Mouse (Mus musculus) thymus, adult 18-20 months (tissue): ENCODE results near the gene Sos2.
A peak's percentile ranks its signal among the peaks of the same experiment; 100 is the strongest.
"Not testable (repeated sequence)": the region's sequence is repeated elsewhere in the genome, so short reads cannot be mapped to it uniquely, and the experiment has no call there.

Source experiments
- DNase-seq, 2 experiments: peaks; one replicate each; pipeline ENCODE4 v3.0.0; 2022; ENCODE audit warnings: mixed read lengths in 2 of 2

The Sos2 gene

DNA sequence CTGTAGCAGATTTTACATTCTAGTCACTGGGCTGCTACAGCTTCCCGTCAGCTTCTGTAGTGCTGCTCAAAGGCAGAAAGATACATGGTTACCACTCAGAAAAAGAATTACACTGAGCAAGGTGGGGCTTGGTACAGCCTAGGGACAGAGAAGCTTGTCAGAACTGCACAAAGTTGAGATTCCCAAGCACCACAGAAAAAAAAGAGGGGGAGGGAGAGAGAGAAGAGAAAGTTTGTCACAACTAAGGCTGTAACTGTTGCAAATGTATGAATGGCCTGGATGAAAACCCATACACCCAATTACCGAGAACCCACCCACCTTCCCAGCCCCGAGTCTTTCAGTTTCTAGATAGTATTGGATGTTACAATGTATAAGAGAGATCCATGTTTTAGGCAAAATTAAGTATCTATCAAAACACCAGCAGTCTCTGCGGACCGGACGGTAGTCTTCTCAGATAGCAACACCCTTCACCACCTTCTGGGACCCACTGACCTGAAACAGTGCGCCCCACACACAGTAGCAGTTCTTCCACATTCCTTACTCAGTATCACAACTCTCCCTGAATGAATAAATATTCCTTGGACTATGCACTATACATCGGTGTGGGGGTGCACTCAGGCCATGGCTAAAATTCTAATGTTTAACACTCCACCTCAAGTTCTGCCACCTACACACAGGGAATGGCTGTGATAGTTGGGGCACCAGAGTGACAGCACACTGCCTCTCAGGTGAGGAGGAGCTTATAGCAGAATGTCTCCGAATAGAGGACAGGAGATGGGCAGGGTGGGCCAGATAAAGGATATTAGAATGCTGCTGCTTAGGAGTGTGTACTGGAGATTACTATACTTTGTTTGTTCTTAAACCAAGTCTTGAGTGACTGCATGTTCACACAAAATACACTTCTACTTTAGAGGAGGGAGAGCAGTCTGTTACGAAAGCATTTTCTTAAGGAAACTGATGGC is 6.8 kb downstream of the Sos2 start:
- DNase-seq: no peak

DNA sequence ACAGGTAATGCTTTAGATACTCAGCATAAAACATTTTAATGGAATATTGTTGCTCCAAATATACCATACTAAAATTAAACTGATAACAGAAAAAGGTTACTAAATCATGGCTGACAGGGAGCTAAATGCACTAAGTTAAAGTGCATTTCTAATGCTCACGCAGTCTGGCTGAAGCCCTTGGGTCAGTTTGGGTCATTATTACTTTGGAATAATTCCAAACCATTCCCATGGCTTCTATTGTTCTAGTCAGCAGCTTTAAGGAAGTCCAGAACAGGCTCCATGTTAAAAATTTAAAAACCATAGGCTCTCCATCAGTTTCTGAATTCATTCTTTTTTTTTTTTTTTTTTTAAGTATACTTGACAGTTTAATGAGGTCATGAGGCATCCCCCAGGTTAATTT is 7.5 kb downstream of the Sos2 start:
- DNase-seq: no peak

DNA sequence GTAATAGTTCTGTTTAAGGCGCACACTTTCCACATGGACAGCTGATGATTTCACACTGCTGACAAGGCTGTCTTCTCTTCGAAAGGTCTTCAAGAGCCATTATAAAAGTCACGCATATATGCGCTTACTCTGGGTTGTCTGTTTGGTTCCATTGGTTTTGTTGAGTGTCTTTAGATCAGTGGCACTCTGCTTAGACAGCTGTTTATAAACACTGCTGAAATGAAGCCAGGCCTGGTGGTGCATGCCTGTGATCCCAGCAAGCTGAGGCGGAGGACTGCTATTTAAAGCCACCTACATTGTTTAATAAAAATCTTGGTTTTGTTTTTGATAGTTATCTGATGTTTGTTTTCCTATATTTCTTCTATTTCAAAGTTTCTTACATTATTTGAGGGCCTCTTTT is 14.9 kb downstream of the Sos2 start:
- no peak for DNase-seq

DNA sequence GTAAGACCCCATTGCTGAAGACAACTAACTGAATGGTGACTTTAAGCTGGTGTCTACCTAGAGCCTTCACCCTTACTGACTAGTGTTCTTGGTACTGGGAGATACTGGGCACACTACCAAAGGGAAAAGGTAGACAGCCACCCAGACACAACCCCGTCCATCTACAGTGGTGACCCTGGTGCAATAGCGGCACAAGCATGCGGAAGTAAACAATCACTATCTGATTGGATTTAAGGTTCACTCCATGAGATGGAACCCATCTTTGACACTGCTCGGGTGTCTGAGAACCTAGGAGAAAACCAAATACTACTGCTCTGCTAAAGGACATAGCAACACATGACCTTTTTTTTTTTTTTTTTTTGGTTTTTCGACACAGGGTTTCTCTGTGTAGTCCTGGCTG is 20.0 kb downstream of the Sos2 start:
- DNase-seq: no peak

DNA sequence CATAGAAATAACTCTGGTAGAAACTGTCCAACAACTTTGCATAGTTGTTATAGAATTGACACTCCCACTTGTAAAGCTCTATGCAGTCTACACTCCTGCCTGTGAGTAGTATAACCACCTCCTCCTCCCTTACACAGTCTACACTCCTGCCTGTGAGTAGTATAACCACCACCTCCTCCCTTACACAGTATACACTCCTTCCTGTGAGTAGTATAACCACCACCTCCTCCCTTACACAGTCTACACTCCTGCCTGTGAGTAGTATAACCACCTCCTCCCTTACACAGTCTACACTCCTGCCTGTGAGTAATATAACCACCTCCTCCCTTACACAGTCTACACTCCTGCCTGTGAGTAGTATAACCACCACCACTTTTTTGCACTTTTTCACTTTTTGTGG is 27.7 kb downstream of the Sos2 start:
- not testable (repeated sequence) for DNase-seq

DNA sequence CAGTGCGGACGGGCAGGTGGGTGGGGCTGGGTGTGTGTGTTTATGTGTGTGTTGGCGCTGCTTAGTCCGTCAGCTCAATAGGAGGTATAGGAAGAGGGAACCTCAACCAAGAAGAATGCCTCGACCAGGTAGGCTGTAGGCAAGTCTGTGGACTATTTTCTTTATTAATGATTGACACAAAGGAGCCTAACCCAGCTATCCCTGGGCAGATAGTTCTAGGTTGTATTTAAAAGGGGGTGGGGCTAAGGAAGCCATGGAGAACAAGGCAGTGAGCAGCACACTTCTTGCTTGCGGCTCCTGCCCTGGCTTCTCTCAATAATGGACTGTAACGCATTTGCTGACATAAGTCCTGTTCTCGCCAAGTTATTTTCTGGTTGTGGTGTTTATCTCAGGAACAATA is 32.1 kb downstream of the Sos2 start:
- no peak for DNase-seq

DNA sequence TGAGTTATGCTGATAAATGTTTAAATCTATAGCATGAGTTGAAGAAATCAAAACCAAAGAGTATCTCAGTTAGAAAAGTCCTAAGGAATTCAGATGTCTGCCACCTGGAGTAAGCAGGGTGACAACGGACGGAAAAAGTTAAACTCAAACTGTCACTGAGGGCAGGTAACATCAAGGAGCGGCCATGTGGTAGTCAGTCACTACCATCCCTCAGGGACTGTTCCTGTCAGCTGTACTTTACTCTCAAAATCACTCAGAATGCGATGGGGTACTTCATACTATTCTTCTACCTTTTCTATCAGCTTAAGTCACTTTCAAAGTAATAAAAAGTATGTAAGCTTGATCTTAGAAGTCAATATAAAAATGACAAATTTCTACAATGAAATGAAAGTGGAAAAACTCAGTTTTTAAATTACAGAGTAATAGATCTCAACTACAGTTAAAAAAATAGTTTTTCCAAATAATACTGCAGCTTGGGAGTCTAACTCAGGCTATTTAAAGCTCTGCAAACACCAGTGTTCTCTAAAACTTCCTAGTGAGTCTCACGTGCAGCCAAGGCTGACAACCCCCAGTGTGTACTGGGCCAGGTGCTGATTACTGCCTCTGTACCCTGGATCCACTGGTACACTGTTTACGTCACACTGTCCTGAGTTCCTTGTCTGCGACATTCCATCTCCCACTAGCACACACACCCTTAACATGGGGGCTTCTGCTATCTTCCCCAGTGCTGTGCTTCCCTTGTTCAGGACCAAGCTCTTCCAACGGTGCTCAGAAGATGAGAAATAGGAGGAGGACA is 35.6 kb downstream of the Sos2 start:
- DNase-seq: no peak

DNA sequence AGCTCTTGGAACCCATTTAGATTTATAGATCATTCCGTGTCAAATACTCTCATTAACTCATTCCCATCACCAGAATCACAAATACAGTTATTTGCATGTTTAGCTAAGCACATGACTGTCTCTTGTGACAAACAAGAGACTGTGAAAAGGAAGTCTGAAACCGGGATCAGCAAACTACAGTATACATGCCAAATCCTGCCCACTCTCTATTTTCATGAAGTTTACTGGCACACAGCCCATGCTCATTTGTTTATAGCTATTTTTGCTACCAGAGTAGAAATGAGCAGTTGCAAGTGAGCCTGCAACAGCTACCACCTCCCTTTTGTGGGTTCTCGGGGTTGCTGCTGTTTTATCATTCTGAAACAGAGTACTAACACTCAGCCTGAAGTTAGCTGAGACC is 36.8 kb downstream of the Sos2 start:
- no peak for DNase-seq

DNA sequence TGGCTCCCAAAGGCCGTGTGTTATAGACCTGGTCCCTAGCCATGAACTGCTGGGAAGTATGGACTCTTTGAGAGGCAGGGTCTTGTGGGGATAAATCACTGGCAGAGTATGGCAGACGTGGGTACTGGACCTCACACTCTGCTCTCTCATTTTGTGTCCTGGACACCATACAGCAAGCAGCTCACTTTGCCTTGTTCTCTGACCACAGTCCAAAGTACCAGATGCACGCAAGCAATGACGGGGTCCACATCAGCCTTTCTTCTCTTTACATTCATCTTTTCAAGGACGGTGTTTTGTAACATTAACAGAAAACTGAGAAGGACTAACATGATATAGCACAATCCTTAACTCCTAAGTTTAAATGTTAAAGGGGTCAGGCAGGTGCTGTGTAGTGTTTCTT is 38.8 kb downstream of the Sos2 start:
- DNase-seq: no peak

DNA sequence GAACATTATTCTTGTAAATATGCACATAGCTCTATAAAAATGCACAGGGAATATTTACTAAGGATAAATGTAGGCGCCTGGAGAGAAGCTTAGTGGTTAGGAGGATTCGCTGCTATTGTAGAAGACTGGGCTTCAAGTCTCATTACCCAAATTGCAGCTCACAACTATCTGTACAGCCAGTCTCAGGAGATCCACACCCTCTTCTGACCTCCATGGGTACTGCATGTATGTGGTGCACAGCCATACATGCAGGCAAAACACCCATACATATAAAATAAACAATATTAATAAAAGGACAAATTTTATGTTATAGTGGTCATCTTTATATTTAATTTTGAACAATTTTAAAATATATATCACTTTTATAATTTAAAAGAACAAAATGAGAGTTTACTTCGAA is 46.9 kb downstream of the Sos2 start:
- peak; percentile 3 to 27 for DNase-seq

DNA sequence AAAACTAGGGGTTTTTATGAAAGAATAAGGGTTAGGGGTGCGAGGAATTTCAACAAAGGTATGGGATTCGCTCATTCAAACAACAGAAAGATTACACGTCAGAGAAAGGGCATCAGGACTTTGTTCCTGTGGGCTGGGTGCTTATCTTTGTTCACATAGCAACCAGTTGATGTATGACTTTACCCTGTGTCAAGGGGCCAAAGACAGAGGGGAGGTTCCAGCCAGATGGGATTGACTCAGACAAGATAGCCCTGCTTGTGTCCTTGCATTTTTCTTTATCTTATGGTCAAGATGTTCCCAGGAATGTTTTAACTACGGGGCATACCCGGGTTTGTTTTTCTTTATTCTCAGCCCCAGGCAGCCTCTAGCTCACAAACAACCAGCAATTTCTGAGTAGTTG is 63.1 kb downstream of the Sos2 start:
- DNase-seq: not testable (repeated sequence)

DNA sequence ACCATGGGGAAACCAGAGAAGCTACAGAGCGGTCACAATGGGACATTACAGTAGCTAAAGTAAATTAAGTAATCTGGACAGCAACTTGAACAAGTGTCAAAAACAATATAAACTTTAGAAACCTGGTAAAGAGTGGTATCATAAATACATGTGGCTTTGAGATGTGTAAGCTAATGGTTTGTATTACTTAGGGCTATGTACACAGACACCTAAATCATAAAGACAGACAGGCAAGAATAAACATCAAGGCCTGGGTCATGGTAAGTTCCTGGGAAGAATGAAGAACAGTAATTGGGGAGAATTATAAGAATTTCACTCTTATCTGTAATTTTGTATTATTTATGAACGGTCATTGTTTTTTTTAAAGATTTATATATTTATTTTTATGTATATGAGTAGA is 77.3 kb downstream of the Sos2 start:
- no peak for DNase-seq

DNA sequence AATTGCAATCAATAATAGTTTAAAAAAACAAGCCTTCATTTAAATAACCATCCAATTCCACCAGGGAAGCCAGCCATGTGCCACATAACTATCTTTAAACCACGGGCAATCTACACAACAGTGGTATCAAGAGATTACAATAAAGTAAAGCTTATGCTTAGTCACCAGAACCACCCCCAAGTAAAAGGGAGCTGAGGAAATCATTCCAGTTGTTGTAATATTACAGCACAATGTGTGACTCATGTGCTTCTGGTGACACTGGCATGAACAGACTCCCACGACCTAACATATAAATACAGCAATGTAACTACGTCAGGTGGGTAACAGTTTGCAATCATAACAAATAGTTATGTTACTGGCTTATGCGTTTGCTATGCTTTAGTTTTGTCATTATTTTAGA is 84.2 kb downstream of the Sos2 start:
- DNase-seq: no peak

DNA sequence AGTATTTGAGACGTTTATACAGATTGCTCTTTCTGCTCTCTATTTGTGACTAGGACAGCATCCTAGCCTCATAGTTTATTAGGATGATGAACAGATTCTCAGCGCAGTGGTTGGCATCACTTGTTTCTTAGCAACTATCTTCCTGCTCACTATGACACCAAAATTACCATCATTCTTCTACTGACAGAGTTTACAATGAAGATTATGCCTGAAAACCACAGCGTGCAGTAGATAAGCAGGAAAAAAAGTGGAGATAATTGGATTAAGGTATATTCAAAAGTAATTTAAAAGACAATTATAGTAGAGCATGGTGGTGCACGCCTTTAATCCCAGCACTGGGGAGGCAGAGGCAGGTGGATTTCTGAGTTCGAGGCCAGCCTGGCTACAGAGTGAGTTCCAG is 88.5 kb downstream of the Sos2 start:
- DNase-seq: no peak

DNA sequence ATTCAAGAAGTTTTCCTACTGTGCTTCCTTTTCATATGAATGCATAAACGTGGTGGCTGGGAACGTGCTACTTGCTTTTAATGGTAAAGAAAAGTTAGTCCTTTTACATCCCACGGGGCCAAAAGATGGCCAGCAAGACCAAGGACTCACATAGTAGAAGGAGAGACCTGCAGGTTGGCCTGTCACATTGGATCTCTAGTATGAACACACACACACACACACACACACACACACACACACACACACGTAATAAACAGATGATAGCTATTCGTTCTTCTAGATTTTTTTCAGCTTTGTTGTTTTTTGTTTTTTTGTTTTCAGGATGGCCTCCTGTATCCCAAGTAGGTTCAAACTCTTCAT is 98.4 kb downstream of the Sos2 start:
- no peak for DNase-seq

DNA sequence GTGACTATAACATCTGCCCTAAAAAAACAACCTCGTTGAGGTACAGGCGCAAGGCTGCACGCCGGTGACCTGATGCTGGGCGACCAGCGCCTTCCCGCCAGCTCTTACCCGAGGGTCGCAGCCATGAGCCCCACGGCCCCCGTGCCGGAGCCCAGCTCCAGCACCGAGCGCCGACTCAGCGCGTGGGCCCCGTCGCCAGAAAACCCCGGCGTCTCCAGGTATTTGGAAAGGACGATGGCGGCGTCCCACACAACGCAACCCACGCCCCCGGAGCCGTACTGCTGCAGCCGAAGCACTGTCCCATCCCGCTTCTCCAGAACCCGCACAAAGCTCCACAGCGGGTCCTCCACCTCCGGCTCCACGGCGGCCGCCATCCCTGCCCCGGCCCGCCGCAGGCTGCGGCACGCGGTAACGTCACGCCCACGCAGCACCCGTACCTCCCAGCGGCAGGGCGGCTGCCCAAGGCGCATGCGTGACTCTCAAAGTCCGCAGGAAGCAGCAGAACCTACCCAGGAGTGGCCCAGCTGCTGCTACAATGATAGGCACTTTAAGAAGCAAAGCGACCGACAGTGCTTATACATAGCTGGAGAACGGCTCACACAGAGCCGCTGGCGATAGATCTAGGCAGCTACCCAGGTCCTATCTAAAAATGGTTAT is 98.9 kb downstream of the Sos2 start, which contains the start of gene Vcpkmt:
Gene Vcpkmt, minus strand, starts transcription at position 416 of the 657 bp plus-strand sequence.
- peak; percentile 82 to 87 for DNase-seq

DNA sequence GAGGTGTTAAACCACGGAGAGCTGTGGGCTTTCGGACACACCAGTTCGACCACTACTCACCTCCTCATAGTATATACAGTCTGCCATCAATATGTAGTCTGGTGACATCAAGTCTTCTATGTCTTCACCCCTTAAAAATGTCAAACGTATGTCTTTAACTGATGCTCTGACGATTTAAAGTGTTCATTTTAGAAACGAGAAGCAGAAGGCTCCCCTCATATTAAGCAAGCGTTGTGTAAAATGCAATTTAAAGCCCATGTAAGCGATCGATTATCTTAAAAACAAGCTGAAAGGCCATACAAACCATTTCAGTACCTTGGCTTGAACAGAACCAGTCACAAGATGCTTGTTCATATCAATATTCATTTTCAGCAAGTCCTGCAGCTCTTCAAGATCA is 99.4 kb downstream of the Sos2 start:
- DNase-seq: no peak

DNA sequence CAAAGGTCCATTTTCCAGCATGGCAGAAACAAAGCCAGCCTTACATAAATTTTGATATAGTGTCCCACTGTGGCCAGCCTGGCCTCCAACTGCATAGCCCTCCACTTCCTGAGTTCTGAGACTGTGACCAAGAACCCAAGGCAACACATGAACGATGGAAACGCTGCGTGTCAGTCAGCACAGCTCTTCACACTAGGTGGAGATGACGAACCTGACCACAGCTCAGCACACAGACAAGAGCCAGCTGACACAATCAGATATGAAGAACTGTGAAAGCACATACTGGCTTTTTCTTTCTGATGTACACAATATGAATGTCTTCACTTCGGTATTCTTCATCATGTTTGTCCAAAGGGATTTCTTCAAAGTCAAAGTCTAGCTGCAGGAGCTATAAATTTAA is 102.0 kb downstream of the Sos2 start:
- no peak for DNase-seq

DNA sequence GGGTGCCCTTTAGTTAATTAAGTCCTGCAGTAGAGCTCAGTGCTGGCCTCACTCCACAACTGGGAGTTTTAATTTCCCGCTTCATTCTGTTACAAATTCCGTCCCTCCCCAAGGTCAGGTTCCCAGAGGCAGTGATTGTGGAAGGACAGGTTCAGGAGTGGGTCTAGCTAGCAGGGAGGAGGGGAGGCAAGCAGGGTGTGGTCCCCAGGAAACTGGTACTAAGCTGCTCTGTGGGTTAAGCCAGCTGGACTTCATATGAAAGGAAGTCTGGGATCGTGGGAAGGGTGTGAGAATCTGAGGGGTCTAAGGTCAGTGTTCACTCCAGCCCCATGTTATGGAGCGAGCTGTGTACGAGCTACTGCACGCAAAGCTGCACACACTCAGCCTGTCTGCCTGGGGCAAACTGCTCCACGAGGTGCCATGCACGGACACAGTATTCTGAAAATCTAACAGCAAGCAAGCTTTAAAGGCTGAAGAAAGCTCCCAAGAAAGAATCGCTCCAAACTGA is 105.5 kb downstream of the Sos2 start:
- no peak for DNase-seq

DNA sequence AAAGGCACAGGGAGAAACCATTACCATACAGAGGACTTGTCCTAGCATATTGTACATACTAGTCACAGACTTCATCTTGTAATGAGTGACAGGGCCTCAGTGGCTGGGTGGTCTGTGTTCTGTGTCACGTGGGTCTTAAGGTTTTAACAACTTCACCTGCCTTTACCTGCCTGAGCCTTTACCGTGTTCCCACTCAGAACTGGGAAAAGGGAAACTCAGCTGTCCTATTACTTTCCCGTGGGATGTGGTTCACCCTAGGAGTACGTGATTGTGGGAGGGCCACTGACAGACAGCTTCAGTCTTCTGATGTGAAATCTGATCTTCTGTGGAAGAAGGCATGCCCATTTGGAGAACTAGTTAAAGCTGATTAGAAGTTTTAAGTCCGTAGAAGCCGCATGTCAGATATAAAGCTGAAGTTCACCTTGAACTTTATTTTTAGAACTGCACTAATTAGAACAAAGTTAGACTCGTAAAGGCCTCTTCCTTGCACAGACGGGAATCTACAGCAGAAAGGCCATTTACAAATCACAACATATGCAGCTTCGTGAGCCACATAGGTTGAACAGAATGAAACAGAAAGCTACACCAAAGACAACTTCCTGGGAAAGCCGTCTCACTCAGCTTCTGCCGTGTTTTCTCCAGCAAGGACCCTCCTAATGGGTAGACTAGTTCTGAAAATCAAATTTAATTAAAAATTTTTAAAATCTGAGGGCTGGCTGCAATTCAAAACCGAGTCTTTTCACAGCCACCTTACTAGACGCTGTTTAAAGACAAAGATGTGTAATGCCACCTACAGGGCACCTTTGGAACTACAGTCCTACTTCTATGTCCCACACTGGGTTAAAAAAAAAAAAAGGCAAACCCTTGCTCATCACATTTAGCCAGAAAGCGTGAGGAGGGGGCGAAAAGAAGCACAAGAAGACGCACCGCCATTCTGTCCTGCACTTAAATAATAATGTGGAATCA is 107.5 kb downstream of the Sos2 start:
- DNase-seq: peak in 1 of 2 experiments; percentile 56

DNA sequence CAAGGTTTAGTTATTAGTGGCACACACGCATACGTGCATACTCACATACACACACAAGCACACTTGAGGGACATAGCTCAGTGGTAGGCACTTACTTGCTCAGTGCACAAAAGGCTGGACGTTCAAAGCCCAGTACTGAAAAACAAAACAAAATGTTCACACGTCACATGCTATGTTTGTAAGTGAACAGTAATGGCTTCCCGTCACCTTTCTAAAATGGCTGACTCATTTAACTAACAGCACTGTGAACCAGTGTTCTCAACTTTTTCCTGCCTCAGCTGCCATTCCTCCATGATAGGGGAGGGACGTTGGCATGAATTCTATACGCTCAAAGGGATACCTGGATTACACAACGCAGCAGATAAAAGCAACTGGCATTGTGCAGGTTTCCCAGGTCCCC is 108.4 kb downstream of the Sos2 start:
- DNase-seq: no peak

DNA sequence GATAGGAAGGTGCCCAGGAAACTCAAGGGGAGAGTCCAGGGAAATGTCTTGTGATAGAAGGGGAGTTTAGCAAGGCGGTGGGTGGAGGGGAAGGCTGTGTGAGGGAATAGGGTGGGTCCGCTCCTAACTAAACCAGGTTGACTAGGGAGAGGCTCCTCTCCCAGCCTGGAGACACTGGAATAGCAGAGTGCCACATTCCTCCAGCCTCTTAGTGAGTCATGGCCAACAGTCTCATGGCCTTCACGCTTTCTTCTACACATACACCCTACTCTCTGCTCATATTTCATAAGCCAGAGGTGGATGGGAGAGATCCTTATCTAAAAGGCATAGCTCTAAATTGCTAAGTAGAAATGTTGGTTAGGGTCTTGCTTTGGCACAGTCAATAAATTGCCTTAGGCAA is 111.7 kb downstream of the Sos2 start:
- DNase-seq: no peak
